Mouse (Mus musculus) thymus, postnatal 4 days (tissue): ENCODE measurements around the gene Asic5.

Experiments
- DNase-seq: peaks from one replicate; pipeline ENCODE4 v3.0.0; 2021

The Asic5 gene

DNA sequence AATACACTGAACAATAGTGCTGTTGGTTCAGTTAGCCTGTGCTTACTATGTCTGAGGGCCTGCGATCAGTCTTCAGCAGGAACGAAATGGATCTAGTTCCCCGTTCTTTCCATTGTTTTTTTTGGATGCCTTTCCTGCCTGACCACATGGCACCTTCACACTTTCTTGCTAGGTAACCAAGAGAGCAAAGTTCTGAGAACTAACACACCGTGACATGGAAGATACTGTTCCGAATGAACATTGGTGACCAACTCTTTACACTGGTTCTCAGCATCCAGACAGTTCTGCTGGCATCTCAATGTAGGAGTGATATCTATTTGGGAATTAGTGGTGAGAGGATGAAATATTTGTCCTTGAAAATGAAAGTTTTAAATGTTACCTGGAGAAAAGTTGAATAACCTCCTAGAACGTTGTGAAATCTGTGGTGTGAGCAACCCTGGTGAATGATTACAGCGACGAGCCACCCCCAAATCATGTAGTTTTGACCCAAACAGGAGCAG lies 40.4 kb downstream of the Asic5 start:
- DNase-seq: no peak

DNA sequence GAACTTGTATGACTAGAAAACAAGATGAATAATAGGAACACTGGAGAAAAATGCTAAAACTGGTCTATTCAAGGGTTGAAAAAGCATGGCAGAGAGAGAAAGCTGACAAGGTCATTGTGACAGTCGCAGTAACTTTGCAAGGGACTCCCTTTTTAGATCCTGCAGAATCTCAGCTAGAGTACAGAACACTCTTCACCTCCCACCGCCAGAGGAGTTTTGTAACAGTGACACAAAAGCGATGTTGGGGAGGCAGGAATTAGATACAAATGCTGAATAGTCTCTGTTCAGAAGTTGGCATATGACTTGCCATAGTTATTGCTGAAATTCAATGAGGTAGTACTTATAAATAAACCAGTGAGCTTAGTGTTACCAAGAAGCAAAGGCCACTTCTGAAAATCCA lies 41.0 kb downstream of the Asic5 start:
- DNase-seq: no peak

DNA sequence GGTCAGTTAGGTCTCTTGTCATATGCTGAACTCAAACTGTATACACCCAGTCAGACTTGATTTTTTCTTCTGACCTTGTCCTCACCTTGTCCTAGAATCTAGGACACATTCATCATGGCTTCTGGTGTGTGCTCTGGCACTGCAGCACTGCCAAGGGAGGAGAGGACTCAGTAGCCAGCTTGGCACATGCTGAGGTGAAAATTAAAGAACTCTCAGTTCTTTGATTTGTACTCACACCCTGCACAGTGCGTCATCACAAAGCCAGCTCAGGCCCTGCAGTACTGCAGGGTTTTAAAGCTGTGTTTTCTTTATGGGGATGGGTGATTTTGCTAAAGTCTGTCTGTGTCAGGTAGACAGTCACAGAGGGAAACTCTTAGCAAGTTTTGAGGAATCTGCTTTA lies 45.2 kb downstream of the Asic5 start:
- no peak for DNase-seq

DNA sequence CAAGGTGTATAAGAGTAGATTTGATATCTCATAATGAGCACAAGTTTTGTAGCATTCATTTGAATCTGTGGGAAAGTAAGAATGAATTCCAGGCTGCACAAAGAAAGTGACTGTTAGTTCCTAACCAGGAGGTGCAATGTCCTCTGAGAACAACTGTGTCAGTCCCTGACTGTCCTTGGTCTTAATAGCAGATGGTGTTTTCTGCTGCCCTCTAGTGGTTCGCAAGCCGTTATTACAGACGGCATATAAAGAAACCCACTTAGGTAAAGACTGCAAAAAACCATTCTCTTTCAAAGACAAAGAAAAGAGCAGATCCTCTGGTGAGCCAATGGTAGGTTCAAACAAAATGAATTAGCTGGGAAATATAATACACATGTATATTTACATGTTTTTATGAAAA lies 47.1 kb downstream of the Asic5 start:
- DNase-seq: peak; percentile 25

DNA sequence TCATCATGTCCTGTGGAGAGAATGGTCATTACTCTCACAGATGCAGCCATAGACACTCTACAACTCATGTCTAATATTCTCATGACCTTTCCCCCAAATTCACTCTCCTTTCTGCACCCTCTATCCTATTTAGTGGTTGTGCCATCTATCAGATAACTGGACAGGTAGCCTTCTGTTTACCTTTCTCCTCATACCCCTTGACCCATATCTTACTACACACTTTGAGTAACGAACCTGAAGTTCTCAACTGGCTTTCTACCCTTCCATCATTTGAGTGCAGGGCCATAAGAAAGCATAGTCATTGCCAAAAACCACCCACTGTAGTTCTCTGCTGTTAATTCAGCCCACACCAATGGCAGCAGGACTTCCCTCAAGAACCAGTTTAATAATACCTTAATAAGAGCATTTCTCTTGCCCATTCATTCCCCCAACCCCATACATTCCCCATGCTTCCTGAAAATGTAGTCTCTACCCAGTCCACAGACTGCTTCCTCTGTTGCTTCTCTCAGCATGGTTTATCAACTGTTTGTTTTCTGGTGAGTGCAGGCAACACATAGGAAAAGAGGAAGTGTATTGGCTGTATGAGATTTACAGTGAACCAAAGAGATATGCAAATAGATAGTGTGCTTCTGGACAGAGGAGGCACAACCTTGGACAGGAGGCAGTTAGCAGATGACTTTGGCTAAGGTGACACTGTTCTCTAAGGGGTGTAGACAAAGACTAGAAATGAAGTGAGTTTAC lies 48.1 kb downstream of the Asic5 start:
- DNase-seq: no peak

DNA sequence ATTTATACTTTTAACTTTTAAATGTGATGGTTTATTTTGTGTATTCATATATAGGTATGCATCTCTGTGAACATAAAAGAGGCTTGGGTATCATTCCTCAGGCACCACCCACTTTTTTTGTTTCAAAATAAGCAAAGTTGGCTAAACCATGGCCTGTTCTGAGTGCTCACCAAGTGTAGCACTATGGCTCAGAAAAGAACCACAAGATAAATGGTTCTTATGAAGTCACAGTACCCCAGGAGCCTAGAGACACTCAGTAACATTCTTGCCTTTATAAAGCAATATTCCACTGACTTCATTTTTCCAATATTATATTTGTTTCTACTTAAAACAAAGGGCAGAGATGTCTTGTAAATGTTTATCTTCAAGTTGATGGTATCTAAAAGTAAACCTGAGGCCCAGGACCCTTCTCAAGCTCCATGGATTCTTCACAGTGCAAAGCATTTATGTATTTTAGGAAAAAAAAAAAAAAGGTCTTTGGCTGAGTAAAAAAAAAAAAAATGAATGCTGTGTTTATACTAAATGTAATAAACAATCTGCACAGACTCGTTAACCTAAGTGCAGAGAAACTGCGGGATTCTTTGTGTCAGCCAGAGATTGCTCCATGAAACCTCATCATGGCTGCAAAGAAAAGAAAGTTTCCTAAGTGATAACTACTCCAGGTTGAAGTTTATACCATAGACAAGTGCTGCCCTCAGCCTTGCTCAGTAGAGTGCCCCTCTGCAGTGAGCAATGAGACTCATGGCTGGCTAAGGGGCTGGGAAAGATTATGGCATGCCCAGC lies 54.4 kb downstream of the Asic5 start:
- DNase-seq: no peak

DNA sequence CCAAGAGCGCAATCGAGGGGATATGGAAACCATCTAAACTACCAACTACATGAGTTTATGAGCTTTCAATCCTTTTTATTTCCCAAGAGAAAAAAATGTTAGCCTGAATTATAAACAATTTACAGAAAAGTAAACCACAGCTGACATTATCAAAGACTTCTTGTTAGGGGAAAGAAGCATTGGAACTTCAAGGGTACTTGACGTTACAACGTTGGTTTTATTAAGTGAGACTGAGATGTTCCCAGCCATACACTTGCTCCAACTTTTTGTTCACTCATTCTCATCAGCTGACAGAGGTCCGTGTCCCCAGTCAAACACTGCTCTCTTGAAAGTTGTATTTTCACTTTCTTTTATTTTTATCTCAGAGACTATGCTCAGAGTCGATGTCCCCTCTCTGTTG lies 61.6 kb downstream of the Asic5 start:
- DNase-seq: no peak

DNA sequence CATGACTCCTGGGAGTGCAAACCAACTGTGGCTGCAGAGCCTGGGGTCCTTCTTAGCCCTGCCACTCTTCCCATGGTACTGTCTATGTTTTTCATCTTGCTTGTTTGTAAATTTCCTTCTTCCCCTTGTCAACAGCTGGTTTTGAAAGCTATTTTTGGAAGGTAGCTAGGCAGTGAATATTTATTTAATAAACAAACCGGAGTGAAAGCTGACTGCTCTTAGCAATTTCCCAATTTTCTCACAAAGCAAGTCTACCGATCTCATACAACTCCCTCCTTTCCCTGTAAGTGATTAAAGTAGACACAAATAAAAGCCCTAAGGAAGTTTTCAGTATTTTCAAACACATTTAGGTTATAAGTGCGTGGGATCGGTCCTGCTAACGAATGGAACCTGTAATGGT lies 62.8 kb downstream of the Asic5 start:
- DNase-seq: no peak

DNA sequence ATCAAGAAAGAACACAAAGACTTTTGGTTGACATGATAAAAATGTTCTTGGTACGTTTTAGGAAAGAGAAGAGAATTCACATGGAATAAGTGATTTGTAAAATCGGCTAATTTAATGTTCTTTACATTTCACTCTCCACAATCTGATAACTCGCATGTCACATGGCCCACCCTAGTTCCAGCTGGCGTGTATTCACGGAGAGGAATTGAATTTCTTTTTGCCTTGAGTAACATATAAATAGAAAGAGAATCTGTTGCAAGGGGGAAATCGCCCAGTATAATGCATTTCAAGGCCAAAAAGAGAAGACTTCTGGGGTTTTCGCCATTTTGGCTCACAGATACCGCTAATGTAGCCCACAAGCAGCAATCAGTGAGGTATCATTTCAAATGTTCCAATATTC lies 64.0 kb downstream of the Asic5 start:
- DNase-seq: no peak

DNA sequence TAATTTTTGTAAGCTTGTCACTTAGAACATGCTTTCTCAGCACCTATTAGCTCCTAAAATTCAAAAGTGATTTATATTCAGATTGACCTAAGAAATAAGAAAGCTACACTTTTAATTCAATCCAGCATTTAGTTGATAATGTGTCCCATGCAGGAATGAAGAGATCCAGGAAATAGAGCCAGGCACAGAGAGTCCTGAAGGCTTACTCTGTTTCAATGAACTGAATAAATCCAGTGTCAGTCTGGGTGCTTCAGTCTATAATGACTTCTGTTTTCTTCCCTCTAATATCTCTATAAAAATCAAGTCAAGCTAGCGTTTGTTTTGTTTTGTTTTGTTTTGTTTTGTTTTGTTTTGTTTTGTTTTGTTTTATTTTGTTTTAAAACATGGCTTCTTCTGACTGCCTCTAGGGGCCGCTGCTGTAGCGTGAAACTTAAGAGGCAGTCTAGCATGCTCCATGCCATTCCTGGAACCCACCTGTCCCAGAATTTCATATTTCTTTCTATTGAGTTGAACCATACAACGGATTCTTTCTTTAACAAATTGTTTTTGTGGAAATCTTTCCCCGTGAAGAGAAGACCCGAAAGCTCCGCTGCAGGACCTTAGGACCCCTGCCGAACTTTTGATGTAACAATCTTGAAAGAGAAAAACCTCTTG lies 65.1 kb downstream of the Asic5 start:
- DNase-seq: peak; percentile 62

DNA sequence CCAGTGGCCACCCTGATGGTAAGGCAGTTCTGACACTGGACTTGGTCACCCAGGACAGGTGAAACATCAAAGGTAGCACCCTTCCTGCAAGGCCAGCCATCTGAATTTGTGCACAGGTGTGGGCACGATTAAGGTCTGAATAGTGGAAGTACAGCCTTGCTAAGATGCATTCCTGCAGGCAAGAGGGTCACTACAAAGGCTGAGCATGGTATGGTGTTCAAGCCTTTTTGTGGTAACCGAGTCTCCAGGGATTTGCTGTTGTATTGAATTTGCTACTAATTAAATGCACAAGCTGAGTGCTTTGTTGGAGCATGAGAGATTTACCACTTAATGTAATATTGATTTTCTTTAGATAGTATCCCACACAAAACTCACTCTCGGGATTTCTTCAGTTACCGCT lies 66.0 kb downstream of the Asic5 start:
- DNase-seq: no peak

DNA sequence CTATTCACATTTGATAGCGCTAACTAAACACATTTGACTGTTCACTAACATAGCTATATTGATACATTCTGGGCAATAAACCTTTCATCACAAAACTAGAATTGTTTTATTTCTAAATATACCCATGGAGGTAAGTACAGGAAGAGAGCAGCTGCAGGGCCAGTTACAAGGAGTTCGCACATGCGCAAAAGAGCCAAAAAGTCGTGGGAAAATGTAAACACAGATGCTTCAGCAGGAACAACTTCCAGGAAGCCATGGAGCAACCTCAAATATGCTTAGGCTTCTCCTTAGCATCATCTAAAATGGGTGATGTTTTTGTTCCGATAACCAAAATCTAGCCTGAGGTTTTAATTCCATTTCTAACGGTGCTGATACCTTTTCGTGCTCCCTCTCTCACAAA lies 66.6 kb downstream of the Asic5 start:
- DNase-seq: no peak

DNA sequence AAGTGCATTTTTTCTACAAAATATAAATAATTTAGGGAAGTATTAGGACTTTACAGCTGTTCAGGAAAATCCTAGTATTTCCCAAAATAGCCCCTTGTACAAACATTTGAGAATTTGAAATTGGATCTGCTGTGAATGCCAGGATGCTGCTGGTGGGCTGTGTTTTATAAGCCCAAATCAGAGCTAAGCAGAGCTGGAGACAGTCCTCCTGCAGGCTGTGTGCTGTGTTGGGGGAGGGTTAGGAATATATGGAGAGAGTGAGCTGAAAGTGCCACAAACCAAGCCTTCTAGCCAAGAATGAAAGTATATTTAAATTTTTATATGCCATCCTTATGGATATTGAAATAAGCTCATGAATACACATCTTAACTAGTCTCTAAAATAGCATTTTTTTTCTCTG lies 69.4 kb downstream of the Asic5 start:
- no peak for DNase-seq

DNA sequence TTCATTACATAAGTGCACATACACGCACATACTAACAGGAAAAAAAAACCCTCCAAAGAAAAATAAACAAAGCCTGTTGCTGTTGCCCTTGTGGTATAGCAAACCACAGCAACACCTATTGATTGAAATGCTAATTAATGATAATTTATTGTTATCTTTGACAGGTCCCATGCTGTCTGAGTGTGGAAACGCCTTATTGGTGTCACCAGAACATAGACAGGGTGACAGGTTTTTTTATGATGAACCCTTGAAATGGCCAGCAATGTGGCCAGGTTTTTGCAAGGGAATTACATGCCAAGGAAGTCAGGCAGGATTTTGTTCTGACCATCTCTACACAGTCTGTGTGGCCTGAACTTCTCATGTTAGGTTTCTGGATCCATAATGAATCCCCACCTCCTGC lies 69.9 kb downstream of the Asic5 start:
- no peak for DNase-seq

DNA sequence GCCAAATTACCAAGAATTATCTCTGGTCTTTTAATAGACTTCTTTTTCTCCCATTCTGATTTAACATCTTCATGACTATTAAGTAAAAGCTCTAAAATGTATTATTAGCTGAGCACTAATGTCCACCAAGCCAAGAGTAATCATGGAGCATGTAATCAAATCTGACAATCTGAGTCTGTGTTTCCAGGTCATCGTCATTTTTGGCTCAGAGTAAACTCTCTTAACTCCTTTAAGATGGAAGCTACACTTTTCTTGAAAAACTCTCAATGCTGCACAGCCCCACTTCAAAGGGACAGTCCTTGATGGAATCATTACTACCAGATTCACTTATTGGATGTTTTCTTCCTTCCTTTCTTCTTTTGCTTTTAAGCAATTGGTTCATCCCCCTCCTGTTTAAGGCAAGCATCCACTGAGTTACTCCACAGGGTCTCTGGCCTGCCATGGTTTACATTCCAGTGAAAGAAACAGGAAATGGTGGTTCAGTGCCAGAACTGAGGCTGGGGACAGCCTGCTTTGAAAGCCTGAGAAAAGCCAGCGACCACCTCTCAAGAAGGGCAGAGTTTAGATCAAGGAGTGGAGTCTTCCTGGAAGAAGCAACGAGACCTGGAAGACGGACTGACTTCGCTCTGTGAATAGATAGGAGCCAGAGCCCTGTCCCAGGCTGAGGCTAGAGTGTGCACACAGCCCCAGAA lies 72.3 kb downstream of the Asic5 start:
- no peak for DNase-seq

DNA sequence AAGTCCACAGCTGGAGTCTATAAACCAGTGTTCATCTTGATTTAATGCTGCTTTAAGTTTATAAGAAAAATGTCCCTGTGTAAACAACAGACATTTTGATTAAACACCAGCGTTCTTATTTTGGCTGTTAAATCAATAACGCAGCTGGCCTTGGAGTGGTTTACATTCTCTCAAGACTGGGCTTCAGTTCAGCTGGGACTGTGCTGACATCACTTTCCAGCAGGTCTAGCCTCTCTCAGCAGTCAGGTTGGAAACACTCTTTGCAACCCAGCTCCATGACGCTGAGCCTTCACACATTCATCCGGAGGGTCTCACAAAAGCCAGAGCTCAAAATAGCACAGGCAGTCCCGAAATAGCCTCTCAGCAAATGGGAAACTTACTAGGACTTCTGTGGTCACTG lies 75.1 kb downstream of the Asic5 start:
- DNase-seq: no peak

DNA sequence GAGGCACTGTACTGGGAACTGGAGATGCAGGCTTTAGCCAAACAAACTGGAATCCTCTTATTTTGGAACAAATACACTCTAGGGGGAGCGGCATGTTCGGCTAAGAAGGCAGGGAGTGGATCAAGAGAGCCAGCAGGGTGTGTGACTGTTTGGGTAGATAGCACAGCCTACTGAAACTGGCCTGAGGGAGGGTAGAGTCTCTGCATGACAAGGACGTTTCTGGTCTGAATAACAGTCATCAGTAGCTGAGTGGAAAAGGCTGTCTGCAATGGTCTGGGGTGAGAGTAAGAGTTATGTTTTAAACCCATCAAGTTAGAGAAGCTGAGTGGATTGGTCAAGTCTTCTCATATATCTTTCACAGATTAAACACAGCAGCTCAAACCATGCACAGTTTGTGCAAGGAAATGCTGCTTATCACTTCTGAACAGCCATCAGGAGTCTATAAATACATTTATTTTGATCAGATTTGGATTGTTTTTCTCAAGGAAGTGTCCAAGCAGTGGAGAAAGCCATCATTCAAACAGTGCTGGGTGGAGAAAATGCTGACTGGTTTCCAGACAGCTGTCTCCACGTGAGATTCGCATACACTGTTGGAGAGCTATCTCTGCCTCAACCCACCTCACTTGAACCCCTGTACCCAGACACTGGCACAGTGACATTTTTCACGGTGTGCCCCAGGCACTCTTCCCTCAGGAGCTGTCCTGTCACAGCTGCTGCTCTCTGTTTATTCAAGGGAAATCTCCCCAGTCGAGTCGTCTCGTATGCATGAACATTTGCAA lies 79.5 kb downstream of the Asic5 start:
- DNase-seq: no peak

DNA sequence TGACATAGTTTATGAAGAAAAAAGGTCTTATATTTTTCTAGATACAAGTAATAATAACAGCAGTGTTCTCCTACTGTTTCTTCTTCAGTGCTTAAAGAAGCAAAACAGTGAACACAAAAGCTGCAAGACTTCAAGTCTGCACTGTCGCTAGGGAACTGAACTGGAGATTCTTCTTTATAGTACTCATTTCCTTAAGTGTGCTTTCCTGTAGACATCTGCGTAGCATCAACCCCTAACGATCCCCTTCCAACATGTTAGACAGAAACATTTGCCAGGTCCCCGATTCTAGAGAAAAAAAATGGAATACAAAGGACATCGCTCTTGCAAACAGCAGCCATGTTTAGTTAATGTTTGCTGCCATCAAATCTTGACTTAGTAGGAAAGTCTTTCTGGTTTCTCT lies 85.7 kb downstream of the Asic5 start:
- no peak for DNase-seq
